Comparison of ENCODE assay signal across 23 mouse cellular contexts in the genomic region with DNA sequence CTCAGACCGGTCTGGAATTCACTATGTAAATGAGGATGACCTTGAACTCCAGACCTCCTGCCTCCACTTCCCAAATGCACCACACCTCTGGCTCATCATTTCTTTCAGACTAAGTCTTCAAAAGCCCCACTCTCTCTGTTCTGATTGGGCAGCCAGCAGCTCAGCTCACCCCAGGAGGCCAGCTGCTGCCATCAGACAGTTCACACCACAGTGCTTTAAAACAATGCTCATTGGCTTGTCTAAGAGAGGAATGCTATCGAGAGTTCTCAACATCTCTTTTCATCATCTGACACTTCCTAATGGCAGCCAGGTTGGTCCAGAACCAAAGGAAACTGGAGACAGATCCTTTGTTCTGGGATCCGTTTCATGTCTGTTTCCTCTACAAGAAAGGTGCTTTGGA.
"Had no signal": no experiment of that assay in that cellular context is flagged by ENCODE, and none has a peak within 500 bp of the region (broad histone marks: within the 10 kb centered on the region; RNA-seq: fewer than 3 reads in every experiment).

No protein-coding gene starts in this region.

- H3K9me3 ChIP-seq: heart, embryonic 10.5 days; hindbrain, embryonic 10.5 days; hindbrain, embryonic 12.5 days; intestine, embryonic 15.5 days; limb, embryonic 13.5 days; limb, embryonic 15.5 days; liver, embryonic 12.5 days had no signal

- H3K36me3 ChIP-seq: hindbrain, embryonic 12.5 days; intestine, embryonic 15.5 days; liver, embryonic 12.5 days had no signal

- H3K27ac ChIP-seq: heart, adult 2 months; heart, embryonic 10.5 days; hindbrain, embryonic 10.5 days; hindbrain, embryonic 12.5 days; hindbrain, embryonic 14.5 days; intestine, embryonic 15.5 days; layer of hippocampus, adult 2 months; left cerebral cortex, adult 2 months; limb, embryonic 13.5 days; limb, embryonic 15.5 days; liver, embryonic 12.5 days had no signal

- H3K4me1 ChIP-seq: hindbrain, embryonic 10.5 days; hindbrain, embryonic 12.5 days; intestine, embryonic 15.5 days; limb, embryonic 13.5 days; limb, embryonic 15.5 days; liver, embryonic 12.5 days had no signal

- DNase-seq: gastrocnemius, postnatal 14 days; gastrocnemius, postnatal 36 days; heart, adult 11 months; heart, adult 2 months; heart, postnatal 10 days; heart, postnatal 4 days; kidney, adult 18-20 months; kidney, adult 8-10 months; kidney, postnatal 10 days; kidney, postnatal 25 days; kidney, postnatal 4 days; left cerebral cortex, postnatal 4 days had no signal

- H3K4me3 ChIP-seq: heart, adult 2 months; heart, embryonic 10.5 days; heart, embryonic 12.5 days; hindbrain, embryonic 10.5 days; hindbrain, embryonic 12.5 days; intestine, embryonic 15.5 days; layer of hippocampus, adult 2 months; left cerebral cortex, adult 2 months; limb, embryonic 13.5 days; limb, embryonic 15.5 days; liver, embryonic 12.5 days had no signal

- H3K9ac ChIP-seq: heart, embryonic 12.5 days; hindbrain, embryonic 12.5 days; hindbrain, embryonic 14.5 days; intestine, embryonic 15.5 days; limb, embryonic 13.5 days; limb, embryonic 15.5 days; liver, embryonic 12.5 days had no signal
